Mouse (Mus musculus) liver, adult 2 months (tissue): ENCODE results near the gene Pla2g4e. TPM values are rescaled to one million over a fixed set of nuclear protein-coding genes. Genes with fewer than 3 reads are reported as not detected.

ENCODE experiments used
- DNase-seq: peaks from one replicate; pipeline ENCODE4 v3.0.0-alpha.2; 2011; ENCODE audit warnings: low read depth, low spot score; ENCODE audit errors: extremely low read depth
- H3K27ac ChIP-seq: fragments of 200-500 bp; replicated peaks from 2 replicates; pipeline ENCODE4 v1.5.1; 2012; ENCODE audit warnings: low read depth, mild to moderate bottlenecking, control low read depth, inconsistent platforms, low read length; ENCODE audit not compliant: insufficient read depth
- H3K27me3 ChIP-seq: fragments of 200-500 bp; 2 replicates; pipeline ENCODE4 v1.6.1; 2012; ENCODE audit warnings: mild to moderate bottlenecking, moderate library complexity, low read length, inconsistent platforms; ENCODE audit not compliant: control insufficient read depth, insufficient read depth
- H3K36me3 ChIP-seq: fragments of 200-500 bp; 2 replicates; pipeline ENCODE4 v1.6.1; 2012; ENCODE audit warnings: low read length, inconsistent platforms; ENCODE audit not compliant: control insufficient read depth, insufficient read depth
- H3K4me1 ChIP-seq: fragments of 200-500 bp; 2 replicates; pipeline ENCODE4 v1.6.1; 2011; ENCODE audit warnings: low read length; ENCODE audit not compliant: control insufficient read depth, insufficient read depth
- H3K4me3 ChIP-seq: fragments of 200-500 bp; 2 replicates; pipeline ENCODE4 v1.5.1; 2011; ENCODE audit warnings: low read depth, mild to moderate bottlenecking, control low read depth, low read length, moderate library complexity; ENCODE audit not compliant: insufficient read depth
- H3K79me2 ChIP-seq: fragments of 200-500 bp; 2 replicates; pipeline ENCODE4 v1.6.1; 2012; ENCODE audit warnings: inconsistent platforms, mild to moderate bottlenecking, low read length, moderate library complexity; ENCODE audit not compliant: control insufficient read depth, insufficient read depth
- H3K9ac ChIP-seq: fragments of 200-500 bp; 2 replicates; pipeline ENCODE4 v1.6.1; 2012; ENCODE audit warnings: low read depth, mild to moderate bottlenecking, control low read depth, inconsistent platforms, low read length
- CTCF ChIP-seq: fragments of 200-500 bp; IDR thresholded peaks from 2 replicates; pipeline ENCODE4 v1.5.1; 2011; ENCODE audit warnings: low read depth, low read length, control low read depth
- POLR2A ChIP-seq: fragments of 200-500 bp; IDR thresholded peaks from 2 replicates; pipeline ENCODE4 v1.6.1; 2011; ENCODE audit warnings: low read length, control low read depth; ENCODE audit not compliant: insufficient read depth; ENCODE audit errors: extremely low read depth
- WGBS: fragments of 180-500 bp; shearing (Covaris S2); methylation state at CpG from one replicate; pipeline ENCODE4 v1.1.7; 2018; 5-methylcytosine and 5-hydroxymethylcytosine counted together
- polyA plus RNA-seq: library from polyadenylated mRNA; depleted of rRNA; stranded (reverse); fragments of >200 nt; gene quantifications from 2 replicates; pipeline ENCODE4 v1.2.3, GENCODE M21; 2012
- total RNA-seq: library from RNA; depleted of rRNA; stranded (reverse); fragments of >200 nt; gene quantifications from 2 replicates; pipeline ENCODE4 v1.2.3, GENCODE M21; 2014

Pla2g4e gene
- total and polyA plus RNA-seq, 2 experiments: not detected

GRCm38 (mm10) chr2:120153586-120154360 is 91.4 kb downstream of the Pla2g4e start:
- peaks cover 1% of the 10 kb centered on the region; the same call in 1 of the 2 replicates for H3K4me1 ChIP-seq
- H3K79me2 ChIP-seq: no peaks in the 10 kb centered on the region
- WGBS: 2% methylated on average over 38 of the region's 38 CpGs
- H3K4me3 ChIP-seq: peak overlapping the region; percentile 84
- DNase-seq: peak; percentile 28
- no peaks in the 10 kb centered on the region for H3K36me3 ChIP-seq
- 0 out of 2 replicates have a peak overlapping the region, but pooled peaks have one; percentile 8 for H3K27ac ChIP-seq
- no peaks in the 10 kb centered on the region for H3K27me3 ChIP-seq
- peak overlapping the region; percentile 83 for H3K9ac ChIP-seq
- TF ChIP-seq CTCF (no peak), POLR2A (no peak)

DNA sequence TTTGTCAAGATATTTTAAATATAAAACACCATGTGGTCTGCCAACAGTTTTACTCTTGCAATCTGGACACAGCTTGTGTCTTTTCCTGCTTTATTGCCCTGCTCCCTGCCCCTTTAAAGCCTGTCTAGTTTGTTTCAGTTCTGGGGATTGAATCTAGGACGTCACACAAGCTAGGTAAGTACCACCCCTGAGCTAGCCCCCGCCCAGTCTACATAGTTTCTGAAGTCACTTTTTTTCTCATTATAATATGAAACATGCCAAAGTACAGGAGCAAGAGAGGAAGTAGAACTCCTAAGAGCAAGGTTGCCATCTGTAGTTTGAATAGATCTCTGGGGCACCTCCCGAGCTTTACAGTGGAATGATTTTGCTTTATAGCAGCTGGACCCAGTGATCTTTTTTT is 94.6 kb downstream of the Pla2g4e start:
- Histone ChIP-seq H3K36me3 (no peaks in the 10 kb centered on the region), H3K79me2 (no peaks in the 10 kb centered on the region; the same call in 1 of the 2 replicates), H3K9ac (no peak overlapping the region), H3K4me3 (no peak overlapping the region), H3K27me3 (no peaks in the 10 kb centered on the region), H3K4me1 (peaks cover 1% of the 10 kb centered on the region; the same call in 1 of the 2 replicates), H3K27ac (no peak overlapping the region)
- no peak for TF ChIP-seq POLR2A
- no peak for TF ChIP-seq CTCF
- no peak for DNase-seq
- WGBS: 95% methylated on average over 3 of the region's 3 CpGs

DNA sequence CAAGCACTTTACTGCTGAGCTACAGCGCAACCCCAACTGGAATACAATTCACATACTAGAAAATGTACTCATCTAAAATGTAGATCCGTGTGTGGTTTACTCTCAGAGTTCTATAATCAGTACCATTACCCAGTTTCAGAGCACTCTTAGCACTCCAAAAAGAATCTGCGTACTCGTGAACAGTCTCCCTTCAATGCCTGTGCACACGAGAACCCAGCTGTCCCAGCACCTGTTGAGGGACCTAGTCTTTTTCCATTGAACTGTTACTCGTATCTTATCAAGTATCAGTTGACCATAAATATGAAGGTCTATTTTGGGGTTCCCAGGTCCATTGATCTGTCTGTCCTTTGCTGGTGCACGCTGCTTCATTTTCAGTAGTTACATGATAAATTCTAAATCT is 95.5 kb downstream of the Pla2g4e start:
- Histone ChIP-seq H3K27ac (no peak overlapping the region), H3K4me3 (no peak overlapping the region), H3K36me3 (no peaks in the 10 kb centered on the region), H3K79me2 (no peaks in the 10 kb centered on the region; the same call in 1 of the 2 replicates), H3K9ac (no peak overlapping the region), H3K4me1 (peaks cover 1% of the 10 kb centered on the region; the same call in 1 of the 2 replicates), H3K27me3 (no peaks in the 10 kb centered on the region)
- DNase-seq: no peak
- no peak for TF ChIP-seq POLR2A
- no peak for TF ChIP-seq CTCF
- WGBS: 94% methylated on average over 7 of the region's 7 CpGs

DNA sequence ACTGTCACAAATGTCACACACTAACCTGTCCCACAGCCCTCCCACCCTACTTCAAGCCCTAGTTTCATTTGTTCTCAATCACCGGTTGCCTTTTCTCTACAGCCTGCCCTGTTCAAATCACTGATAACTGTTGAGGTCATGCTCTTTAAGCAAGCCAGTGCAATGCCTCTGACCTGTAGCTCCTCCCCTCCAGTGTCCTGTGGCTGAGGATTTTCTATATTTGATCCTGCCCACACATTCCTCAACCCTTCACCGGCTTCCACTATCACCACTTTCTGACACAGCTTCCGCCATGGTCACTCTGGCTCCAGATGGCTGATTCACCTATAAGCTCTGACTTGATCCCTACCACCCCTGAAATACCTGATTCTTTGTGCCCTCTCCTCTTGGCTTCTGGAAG is 97.1 kb downstream of the Pla2g4e start:
- Histone ChIP-seq H3K27ac (no peak overlapping the region), H3K9ac (no peak overlapping the region), H3K4me3 (no peak overlapping the region), H3K27me3 (no peaks in the 10 kb centered on the region), H3K4me1 (no peaks in the 10 kb centered on the region), H3K36me3 (no peaks in the 10 kb centered on the region), H3K79me2 (no peaks in the 10 kb centered on the region; the same call in 1 of the 2 replicates)
- TF ChIP-seq CTCF (no peak), POLR2A (no peak)
- WGBS: 35% methylated on average over 3 of the region's 3 CpGs
- DNase-seq: no peak

- H3K4me1 ChIP-seq: no peaks in the 10 kb centered on the region
- 70% methylated on average over 2 of the region's 2 CpGs for WGBS
- no peak overlapping the region for H3K9ac ChIP-seq
- TF ChIP-seq CTCF (no peak), POLR2A (no peak)
- no peak overlapping the region for H3K27ac ChIP-seq
- no peak for DNase-seq
- H3K79me2 ChIP-seq: no peaks in the 10 kb centered on the region; the same call in 1 of the 2 replicates
- H3K36me3 ChIP-seq: no peaks in the 10 kb centered on the region
- H3K4me3 ChIP-seq: no peak overlapping the region
- H3K27me3 ChIP-seq: no peaks in the 10 kb centered on the region
Observed at GRCm38 (mm10) chr2:120147364-120147763, 97.8 kb downstream of the Pla2g4e start.

- H3K36me3 ChIP-seq: no peaks in the 10 kb centered on the region
- no peak overlapping the region for H3K4me3 ChIP-seq
- no peaks in the 10 kb centered on the region; the same call in 1 of the 2 replicates for H3K79me2 ChIP-seq
- H3K27ac ChIP-seq: no peak overlapping the region
- H3K4me1 ChIP-seq: no peaks in the 10 kb centered on the region
- no peak overlapping the region for H3K9ac ChIP-seq
- 75% methylated on average over 2 of the region's 2 CpGs for WGBS
- no peak for TF ChIP-seq CTCF
- no peak for TF ChIP-seq POLR2A
- DNase-seq: no peak
- no peaks in the 10 kb centered on the region for H3K27me3 ChIP-seq
Observed at GRCm38 (mm10) chr2:120146543-120146942, 98.6 kb downstream of the Pla2g4e start.
